Mouse (Mus musculus): ENCODE data around the gene Sv2b. TPM values are rescaled to one million over a fixed set of nuclear protein-coding genes. Genes with fewer than 3 reads are reported as not detected.
"Not testable (repeated sequence)": the region's sequence is repeated elsewhere in the genome, so short reads cannot be mapped to it uniquely, and the experiment has no call there.

Sv2b gene
- total RNA-seq (2021) = 0.19 and 0.30 TPM in 2 replicates
- long read RNA-seq = 0 reads

DNA sequence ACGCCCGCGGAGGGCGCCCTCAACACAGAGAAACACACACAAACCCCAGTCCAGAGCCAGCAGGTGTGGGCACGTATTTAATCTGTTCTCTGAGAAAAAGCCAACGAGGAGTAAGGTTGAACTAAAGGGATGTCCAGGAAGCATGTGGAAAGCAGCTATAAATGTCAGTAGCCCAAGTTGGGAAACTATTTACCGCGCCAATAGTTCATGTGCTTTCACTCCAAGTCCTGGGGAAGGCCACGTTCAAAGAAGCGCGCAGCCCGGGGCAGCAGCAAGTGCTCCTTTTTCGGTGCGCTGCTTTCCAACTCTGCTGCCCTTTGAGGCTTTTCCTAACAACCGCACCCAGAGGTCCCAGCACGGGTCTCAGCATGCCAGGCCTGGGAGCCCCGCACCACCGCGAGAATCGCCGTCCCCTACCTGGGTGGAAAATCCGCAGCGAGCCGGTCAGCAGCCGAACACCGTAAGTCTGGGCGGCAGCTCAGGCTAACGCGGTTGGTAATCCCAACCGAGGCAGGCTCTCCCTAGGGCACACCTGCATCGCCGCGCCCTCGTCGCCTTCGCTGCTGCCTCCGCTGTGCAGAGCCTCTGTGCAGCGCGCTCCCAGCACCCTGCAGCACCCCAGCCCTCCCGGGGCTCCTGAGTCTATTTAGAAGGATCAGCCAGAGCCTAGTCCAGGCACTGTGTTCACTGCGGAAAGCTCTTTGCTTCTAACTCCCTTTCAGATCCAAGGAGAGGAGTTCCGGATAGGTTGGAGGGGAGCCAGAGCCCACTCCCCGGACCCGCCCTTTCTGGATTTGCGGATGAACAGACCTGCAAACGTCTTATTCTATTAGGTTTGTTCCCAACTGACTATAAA, at the start of gene Sv2b:
Sv2b (minus strand) TSS at position 806 of the 856 bp plus-strand sequence.
- DNase-seq = peak; percentile 29

DNA sequence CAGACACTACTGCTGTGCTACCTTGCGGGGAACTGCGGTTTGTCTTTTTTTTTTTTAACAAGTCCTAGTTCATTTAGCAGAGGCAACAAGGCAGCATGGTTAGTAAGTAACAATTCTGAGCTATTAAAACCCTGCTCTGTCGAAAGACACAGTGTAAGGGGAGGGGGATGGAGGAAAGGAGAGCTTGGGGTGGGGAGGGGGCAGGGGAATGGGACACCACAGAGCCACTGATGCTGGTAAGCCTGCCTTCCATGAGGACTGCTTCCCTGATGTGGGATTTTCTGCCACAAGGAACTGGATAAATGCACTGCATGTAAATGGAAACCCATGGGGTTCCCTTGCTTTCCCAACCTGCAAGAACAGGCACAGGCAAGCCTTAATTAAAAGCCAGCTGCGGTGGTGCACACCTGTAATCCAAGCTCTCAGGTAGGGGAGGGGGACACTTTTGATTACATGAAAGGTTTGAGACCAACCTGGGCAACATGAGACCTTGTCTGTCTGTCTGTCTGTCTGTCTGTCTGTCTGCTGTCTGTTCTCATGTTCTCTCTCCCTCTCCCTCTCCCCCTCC, 49.3 kb upstream of the Sv2b start:
- no peak for DNase-seq

DNA sequence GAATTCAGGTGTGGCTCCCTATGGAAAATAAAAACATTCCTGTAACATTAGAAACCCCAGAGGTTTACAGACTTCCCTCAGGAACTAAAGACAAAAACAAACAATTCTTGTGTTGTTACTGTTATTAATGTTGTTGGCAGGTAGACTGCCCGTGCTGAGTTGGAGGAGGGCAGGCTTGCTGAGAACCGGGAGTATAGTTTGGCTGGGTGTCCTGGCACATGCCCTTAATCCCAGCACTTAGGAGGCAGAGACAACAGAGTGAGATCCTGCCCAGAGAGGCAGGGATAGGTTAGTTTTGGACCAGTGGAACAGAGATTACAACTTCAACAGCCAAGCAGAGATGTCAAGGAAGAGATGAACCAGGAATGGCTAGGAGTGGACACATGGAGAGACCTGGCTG, 46.5 kb upstream of the Sv2b start:
- no peak for DNase-seq

DNA sequence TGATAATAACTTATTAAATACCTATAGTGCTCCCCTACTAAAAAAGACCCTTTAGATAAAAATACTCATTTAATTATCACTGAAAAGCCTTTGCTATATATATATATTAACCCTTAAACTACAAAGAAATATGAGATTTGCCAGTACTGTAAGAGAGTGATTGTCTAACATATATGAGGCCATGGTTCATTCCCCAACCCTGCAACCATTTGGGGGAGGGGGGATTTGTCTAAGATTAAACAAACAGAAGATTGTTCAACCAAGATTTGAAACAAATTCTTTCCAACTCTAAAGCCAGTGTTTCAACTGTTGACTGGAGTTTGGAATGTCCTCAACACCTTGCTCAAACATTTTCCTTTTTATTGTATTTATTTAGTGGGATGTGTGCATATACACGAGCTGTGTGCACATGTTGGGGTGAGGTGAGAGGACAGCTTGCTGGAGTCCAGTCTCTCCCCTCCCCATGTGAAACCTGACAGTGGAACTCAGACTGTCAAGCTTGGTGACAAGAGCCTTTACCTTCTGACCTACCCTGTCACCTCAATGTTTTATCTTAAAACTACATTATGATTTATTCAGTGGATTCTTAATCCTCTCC, 43.8 kb upstream of the Sv2b start:
- DNase-seq = no peak

DNA sequence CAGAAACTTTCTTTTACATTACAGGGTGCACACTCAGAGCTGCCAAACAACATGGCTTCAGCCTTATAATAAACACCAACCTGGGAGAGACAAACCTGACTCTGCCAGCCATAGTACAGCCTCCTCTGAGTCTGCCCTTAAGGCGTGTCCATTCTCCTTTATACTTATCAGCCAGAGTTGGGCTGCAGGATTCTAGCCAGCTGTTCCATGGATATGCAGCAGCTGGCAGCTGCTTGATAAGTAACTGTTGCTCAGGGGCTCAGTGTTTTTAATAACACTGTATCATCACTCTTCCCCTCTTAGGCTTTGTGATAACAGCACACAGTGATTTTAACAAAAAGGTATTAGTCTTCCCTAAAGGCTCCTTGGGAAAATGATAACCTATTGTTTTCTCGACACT, 41.1 kb upstream of the Sv2b start:
- no peak for DNase-seq

DNA sequence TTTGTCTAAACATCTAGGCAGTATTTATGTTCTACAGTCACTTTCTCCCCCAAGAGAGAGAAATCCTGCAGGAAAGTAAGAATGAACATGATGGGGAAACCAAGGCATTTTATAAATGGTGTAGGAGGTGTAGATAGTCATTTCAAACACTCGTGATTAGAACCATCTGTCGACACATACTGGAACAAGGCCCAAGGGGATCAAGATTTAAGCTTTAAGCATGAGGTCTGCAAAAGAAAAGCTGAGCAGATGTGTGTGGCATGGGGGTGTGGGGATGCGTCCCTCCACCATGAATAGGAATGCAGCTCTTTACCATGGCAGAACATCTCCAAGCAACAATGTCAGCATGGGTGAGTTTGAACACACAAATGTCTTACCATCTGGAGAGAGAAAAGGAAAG, 23.2 kb upstream of the Sv2b start:
- no peak for DNase-seq

DNA sequence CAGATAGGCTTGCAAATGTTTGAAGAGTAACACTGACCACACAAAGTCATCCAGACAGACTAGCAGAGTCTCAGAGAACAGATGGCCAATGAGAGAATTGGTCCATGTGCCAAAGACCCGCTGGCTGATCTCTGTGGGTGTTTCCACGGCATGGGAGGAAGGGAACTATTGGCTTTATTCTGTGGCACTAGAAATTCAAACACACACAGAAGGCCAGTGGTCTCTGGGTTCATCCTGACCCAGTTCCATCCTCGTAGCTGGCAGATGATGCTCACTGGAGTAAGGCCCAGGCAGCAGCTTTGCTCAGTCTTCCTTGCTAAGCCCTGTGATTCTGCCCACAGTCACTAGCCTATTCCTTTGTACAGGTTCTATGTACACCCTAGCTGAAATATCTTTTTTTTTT, 20.7 kb upstream of the Sv2b start:
- DNase-seq = no peak

DNA sequence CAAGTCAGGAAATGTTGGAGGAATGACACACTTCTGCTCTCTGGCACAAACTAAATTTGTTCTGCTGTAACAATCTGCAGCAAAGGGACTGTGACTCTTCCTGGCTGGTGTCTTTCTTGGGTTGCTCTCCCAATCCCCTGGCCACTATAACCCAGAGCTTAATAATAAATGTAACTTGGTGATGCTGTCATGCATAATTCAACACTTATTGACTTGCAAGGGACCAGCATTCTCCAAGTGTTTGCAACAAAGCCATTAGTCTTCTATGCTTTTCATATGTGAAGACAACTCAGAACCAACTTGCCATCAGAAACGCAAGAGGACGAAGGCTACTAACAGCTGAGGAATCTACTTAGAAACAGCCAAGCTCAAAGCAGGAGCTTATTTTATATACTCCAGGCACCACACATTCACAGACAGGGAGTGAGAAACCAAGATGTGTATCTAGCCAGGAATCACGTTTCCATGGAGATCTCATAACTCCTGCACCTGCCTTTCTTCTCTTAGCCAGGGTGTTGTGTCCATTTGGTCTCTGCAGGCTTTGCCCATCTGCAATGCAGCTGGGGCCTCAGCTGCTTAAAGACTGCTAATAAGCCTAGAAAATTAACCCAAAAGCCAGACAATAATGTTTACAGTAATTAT, 19.8 kb upstream of the Sv2b start:
- DNase-seq = no peak

DNA sequence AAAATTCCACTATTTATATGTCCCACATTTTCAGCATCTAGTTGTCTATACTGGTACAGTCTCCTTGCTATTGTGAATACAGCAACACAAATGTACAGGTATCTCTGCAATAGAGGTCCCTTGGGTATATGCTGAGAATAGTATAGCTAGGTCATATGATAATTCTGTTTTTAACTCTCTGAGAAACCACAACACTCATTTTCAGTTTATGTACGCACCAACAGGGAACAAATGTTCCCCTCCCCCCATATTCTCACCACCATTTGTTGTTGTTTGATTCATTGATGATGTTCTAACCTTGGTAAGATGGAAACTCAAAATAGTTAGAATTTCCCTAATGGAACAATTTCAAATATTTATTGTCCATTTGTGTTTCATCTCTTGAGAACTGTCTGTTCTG, 16.2 kb upstream of the Sv2b start:
- no peak for DNase-seq

DNA sequence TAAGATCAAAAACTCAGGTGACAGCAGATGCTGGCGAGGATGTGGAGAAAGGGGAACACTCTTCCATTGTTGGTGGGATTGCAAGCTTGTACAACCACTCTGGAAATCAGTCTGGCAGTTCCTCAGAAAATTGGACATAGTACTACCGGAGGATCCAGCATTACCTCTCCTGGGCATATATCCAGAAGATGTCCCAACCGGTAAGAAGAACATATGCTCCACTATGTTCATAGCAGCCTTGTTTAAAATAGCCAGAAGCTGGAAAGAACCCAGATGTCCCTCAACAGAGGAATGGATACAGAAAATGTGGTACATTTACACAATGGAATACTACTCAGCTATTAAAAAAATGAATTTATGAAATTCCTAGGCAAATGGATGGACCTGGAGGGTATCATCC, 13.7 kb upstream of the Sv2b start:
- DNase-seq = not testable (repeated sequence)

DNA sequence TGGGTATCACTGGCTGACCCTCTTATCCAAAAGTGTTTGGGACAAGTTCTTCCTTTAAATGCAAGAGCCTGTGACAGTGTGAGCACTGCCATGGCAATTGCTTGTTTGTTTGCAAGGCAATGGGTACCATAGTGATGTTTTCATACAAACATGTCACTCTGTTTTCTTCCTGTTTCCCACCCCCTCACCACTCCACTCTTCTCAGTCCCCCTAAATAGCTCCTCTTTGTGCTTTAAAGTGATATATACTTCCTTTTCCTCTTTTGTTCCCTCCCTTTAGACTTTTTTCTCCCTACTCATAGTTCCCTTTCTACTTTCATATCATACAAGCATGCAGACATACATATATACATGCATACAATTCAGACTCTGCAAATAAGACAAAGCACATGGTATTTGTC, 10.9 kb upstream of the Sv2b start:
- DNase-seq = no peak

DNA sequence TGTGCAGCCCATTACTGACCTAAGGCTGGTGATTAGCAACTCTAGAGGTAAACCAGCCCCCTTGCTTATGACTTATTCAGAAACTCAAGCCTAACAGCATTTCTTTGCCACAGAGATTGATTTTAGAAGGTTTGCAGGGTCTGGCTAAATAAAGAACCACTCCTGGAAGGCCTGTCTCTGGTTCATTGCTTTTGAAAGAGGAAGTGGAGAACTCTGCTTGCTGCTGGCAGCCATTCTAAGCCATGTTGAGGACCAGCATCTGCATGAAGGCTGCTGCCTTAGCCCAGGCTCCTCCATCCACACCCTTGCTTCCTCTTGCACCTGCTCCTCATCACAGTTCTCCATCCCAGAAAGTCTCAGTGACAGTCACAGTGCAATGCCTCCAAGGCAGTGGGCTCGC, 9.3 kb upstream of the Sv2b start:
- no peak for DNase-seq

DNA sequence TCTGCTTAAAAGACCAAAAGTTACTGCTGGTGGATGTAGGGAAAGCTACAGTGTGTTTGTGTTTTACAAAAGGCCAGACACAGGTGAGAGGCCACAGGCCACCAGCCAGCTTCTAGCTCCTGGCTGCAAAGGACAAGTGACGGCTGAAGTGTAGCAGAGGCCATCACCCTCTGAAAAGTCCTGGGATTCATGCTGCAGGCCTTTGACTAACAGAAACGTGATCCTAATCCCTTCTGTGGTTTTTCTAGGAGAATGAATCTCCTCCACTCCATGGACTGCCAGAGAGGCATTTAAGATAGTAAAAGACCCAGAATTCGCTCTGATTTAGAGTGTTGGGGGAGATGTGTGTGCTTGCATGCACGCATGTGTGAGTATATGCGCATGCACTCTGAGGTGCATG, 5.8 kb upstream of the Sv2b start:
- DNase-seq = no peak

DNA sequence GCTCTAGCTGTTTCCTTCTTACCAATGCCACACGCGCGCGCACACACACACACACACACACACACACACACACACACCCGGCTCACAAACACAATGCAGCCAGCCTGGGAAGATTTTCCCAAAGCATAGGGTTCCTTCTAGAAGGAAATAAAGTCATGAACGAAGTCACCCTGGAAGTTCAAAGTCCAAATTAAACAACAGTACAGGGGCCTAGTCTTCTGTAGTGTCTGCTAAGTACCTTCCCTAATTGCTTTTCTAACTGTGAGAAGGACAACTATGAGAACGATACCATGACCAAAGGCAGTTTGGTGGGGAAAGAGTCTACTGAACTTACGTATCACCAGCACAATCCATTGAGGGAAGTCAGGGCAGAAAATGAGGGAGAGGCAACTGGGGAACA, 508 bp upstream of the Sv2b start:
- DNase-seq = no peak

DNA sequence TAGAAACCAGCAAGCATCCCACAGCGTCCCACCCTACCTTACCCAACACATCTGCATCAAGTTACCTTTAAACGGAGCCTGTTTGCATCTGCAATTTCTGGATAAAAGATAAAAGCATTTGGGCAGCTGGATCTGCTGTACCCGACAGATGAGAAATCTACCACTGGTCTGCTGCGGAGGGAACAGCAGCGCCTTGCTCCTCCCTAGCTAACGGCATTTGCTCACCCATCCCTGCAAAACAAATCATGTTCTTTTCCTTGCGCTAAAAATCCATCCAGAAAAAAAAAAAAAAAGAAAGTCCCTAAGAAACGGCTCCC, 964 bp downstream of the Sv2b start:
- DNase-seq = no peak

DNA sequence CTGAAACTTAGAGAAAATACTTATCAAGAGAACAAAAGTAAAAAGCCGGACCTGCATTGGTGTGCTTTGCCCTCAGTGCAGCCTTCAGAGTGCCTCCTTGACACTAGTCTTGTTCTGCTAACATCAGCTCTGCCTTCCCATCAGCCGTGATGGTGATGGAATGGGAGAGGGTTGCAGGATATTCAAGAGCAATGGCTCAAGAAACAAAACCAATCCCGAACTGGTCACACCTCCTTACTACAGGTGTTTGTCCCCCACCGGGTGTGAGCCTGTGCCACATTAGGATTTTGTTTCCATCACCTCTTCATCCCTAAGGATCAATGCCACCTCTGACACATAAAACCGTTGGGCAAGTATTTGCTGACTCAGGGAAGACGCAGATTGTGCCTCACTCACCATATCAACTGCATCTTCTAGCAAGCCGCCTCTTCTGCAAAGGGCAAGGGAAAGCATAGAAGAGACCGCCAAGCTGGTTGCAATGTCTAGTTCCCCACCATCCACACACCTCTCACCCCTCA, 1.4 kb downstream of the Sv2b start:
- no peak for DNase-seq

DNA sequence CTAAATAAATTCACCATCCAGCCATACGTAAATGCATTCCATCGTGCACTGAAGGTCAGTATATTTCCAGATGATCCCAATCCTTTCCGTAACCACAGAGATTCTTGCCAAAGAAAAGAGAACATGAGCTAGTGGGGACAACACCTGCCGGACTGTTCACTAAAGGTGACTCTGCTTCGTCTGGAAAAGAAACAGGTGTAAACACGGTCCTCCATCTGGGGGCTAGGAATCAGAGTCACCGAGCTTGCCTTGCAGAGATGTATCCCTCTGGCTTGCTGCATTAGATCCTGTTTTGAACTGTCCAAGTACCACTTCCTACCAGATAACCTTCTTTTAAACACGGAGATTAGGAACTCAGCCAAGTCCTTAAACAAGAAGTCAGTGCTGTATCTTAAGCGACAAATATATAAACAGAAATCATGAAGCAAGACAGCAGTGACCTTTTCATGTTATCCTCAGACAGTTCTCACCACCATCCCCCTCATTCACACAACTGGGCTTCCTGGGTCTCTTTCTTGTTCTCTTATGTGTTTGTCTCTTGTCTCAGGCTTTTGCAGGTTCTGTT, 3.1 kb downstream of the Sv2b start:
- no peak for DNase-seq

DNA sequence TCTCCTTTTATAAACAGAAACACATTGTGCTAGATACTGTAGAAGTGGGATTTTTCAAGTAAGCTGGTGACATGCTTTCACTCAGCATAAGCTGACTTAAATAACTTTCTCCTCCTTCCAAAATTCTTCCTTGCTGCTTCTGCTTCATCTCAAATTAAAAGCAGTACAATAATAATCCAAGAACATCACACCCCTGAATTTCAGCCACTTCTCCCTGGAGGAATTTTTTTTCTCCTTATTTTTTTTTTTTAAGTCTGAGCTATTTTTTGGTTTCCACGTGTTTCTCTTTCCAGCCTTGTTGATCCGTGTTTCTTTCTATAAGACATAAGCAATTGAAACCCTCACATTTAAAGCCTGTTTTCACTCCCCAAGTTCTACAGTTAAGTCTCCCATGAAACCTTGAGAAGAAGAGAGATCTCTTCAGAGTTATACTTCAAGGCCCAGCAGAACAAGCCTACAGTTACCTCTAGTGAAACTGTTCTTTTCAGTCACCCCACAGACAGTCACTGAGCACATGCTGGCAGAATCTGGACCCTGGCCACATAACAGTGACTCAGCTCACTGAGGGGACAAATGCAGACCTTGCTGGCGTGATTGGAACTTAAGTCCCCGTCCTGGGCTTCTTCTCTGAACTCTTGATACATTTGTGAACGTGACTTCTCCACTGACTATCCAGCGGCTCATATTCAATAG, 6.4 kb downstream of the Sv2b start:
- DNase-seq = peak; percentile 56

DNA sequence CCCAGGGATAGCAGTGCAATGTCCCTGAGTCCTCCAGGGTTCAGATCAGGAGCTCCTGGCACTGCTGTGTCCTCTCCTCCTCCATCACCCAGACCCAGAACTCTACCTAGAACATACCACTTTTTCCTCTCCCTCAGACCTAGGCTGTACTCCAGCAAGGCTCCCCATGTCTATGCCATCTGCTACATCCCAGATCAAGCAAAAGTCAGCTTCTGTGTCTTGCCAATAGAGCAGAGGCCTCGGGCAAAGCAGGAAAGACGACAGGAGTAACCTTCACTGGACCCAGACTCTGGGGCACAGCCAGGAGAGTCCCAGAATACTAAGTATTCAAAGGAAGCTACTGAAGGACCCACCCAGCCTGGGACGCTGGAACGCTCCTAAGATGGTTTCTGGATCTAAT, 9.8 kb downstream of the Sv2b start:
- no peak for DNase-seq

DNA sequence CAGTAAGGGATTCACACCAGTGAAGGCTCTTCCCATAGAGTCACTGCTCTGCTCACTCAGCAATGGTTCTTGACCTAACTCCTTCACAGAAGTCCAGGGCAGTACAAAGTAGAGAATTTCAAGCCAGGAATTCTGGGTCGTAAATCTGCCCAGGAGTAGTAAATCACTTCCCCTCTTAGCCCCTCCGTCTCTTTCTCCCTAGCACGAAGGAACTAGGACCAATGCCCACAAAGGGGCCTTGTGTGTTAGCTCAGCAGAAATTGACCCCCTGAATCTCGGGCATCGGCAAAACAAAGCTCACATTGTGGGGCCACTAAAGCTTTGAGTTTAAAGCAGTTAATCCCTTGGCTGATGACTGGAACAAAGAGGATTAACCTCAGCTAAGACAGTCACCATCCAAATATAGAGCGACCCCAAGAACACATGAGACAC, 12.4 kb downstream of the Sv2b start:
- DNase-seq = no peak

DNA sequence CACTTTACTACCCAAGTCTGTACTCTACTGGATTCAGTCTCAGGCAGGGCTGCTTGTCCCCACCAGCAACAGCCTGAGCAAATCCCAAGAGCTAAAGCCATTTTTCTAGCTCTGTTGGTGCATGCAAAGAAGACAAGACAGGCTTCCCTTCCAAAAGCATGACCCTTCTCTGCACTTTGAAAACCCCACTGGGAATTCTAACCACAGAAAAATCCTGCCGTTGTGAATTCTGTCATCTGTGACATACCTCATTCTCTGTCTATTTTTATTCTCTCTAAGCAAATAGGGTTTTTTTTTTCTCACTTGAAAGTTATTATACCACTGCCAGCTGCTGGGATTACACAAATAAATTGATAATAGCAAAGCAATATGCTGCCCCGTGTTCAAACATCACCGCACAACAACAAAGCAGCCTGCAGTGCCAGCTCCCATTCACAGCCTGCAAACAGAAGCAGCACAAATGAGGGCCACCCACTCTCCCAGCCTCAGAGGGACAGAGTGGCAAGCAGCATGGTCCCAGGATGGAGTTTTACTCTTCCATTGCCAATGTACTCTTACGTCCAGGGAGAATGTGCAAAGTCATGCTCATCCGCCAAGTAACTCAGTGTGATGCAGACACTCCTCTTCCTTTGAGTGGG, 13.7 kb downstream of the Sv2b start:
- no peak for DNase-seq

DNA sequence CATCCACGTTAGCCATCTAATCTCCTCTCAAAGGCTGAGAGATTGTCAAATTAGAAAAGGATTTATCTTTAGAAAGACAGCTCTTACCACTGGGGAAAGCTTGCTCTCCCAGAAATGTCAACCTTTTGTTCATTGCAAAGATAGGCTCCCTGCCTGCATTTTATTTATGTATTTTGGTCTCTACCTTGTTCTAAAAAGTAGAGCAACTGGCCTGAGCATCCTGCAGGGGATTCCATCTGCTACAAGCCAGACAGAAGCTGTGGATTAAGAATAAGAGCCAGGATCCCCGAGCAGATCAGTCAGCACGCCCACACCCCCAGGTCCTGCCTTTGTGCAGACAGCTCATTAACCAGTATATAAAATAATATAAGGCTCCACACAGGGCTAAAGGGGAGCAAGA, 16.8 kb downstream of the Sv2b start:
- DNase-seq = no peak
